ENCODE assay signal across 21 mouse cellular contexts in the genomic region with DNA sequence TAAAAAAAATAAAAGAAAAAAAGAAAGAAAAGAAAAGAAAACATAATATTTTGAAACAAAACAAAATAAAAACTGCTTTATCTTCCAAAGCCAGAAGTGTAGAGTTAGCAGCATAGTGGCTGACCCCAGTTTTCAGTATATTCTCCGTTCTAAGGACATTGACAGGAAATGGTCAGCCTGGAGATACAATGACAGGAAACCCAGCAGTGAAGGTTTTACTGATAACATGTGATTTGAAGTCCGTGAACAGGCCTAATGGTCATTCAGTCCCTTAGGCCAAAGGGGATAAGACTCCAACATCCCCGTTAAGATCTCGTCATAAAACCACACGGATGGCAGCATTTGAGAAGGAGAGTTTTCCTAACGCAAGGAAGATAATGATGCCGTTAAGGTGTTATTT.
DNase-seq lines count a peak whose midpoint lies in the region; ATAC-seq lines count a peak whose summit lies in the region.
"Had no signal": no experiment of that assay in that cellular context is flagged by ENCODE, and none has a peak within 500 bp of the region (broad histone marks: within the 10 kb centered on the region; RNA-seq: fewer than 3 reads in every experiment).

No protein-coding gene starts in this region.

- H3K4me3 ChIP-seq in heart, embryonic 11.5 days (ENCODE audit: low read depth, low read length) = no peak overlapping the region
- H3K4me3 ChIP-seq in kidney, embryonic 15.5 days (replicated peaks) = no peak overlapping the region
- H3K4me3 ChIP-seq in heart, embryonic 16.5 days (ENCODE audit: low read length) = no peak overlapping the region
- H3K4me3 ChIP-seq: embryonic facial prominence, embryonic 15.5 days; forebrain, embryonic 15.5 days; midbrain, embryonic 10.5 days; myocyte; neural tube, embryonic 13.5 days had no signal

- WGBS in heart, embryonic 11.5 days (ENCODE audit: insufficient replicate concordance) = 40% methylated on average over 7 of the region's 7 CpGs
- 31% methylated on average over 7 of the region's 7 CpGs for WGBS in kidney, embryonic 15.5 days
- WGBS in heart, embryonic 16.5 days = 49% methylated on average over 7 of the region's 7 CpGs

- peak; percentile 19 for DNase-seq in heart, adult 8-10 months (ENCODE audit: low spot score)
- peak; percentile 12 for DNase-seq in kidney, postnatal 14 days
- peak; percentile 10 for DNase-seq in lung, postnatal 25 days (ENCODE audit: low spot score)
- no peak for DNase-seq in lung, postnatal 14 days
- no peak for DNase-seq in cerebellum, postnatal 4 days (ENCODE audit: low spot score in 2 of 2)
- DNase-seq: adrenal gland, postnatal 14 days; layer of hippocampus, postnatal 36 days; thymus, postnatal 14 days had no signal

- no peaks in the 10 kb centered on the region for H3K36me3 ChIP-seq in heart, embryonic 11.5 days (ENCODE audit: control insufficient read depth, insufficient read depth, low read length)
- no peaks in the 10 kb centered on the region for H3K36me3 ChIP-seq in kidney, embryonic 15.5 days
- H3K36me3 ChIP-seq in heart, embryonic 16.5 days (ENCODE audit: control insufficient read depth, insufficient read depth) = no peaks in the 10 kb centered on the region
- H3K36me3 ChIP-seq: embryonic facial prominence, embryonic 15.5 days; forebrain, embryonic 15.5 days; midbrain, embryonic 10.5 days; neural tube, embryonic 13.5 days had no signal

- no peak overlapping the region for H3K4me2 ChIP-seq in heart, embryonic 11.5 days
- H3K4me2 ChIP-seq in kidney, embryonic 15.5 days = no peak overlapping the region
- H3K4me2 ChIP-seq in heart, embryonic 16.5 days (ENCODE audit: low read depth, low read length) = no peak overlapping the region
- H3K4me2 ChIP-seq: embryonic facial prominence, embryonic 15.5 days; forebrain, embryonic 15.5 days; neural tube, embryonic 13.5 days had no signal

- H3K27me3 ChIP-seq in heart, embryonic 11.5 days (ENCODE audit: control insufficient read depth, insufficient read depth, low read length) = no peaks in the 10 kb centered on the region
- no peaks in the 10 kb centered on the region for H3K27me3 ChIP-seq in kidney, embryonic 15.5 days
- H3K27me3 ChIP-seq in heart, embryonic 16.5 days (ENCODE audit: control insufficient read depth, insufficient read depth, low read length) = no peaks in the 10 kb centered on the region
- H3K27me3 ChIP-seq: embryonic facial prominence, embryonic 15.5 days; forebrain, embryonic 15.5 days; neural tube, embryonic 13.5 days had no signal

- no peak overlapping the region for H3K9ac ChIP-seq in heart, embryonic 11.5 days (ENCODE audit: low read depth, low read length)
- no peak overlapping the region for H3K9ac ChIP-seq in kidney, embryonic 15.5 days
- H3K9ac ChIP-seq in heart, embryonic 16.5 days (ENCODE audit: low read length) = no peak overlapping the region
- H3K9ac ChIP-seq: embryonic facial prominence, embryonic 15.5 days; forebrain, embryonic 15.5 days; liver, embryonic 14.5 days; neural tube, embryonic 13.5 days had no signal

- no peak overlapping the region for H3K27ac ChIP-seq in heart, embryonic 11.5 days (ENCODE audit: low read depth, low read length)
- H3K27ac ChIP-seq in kidney, embryonic 15.5 days = no peak overlapping the region
- no peak overlapping the region for H3K27ac ChIP-seq in heart, embryonic 16.5 days (ENCODE audit: low read length)
- H3K27ac ChIP-seq: embryonic facial prominence, embryonic 15.5 days; forebrain, embryonic 15.5 days; hindbrain, postnatal 0 days; liver, embryonic 14.5 days; midbrain, embryonic 10.5 days; neural tube, embryonic 13.5 days had no signal

- H3K4me1 ChIP-seq in heart, embryonic 11.5 days (ENCODE audit: control insufficient read depth, insufficient read depth, low read length) = no peaks in the 10 kb centered on the region
- H3K4me1 ChIP-seq in kidney, embryonic 15.5 days = no peaks in the 10 kb centered on the region
- H3K4me1 ChIP-seq in heart, embryonic 16.5 days (ENCODE audit: control insufficient read depth, insufficient read depth, low read length) = no peaks in the 10 kb centered on the region
- H3K4me1 ChIP-seq: embryonic facial prominence, embryonic 15.5 days; forebrain, embryonic 15.5 days; midbrain, embryonic 10.5 days; neural tube, embryonic 13.5 days had no signal

- H3K9me3 ChIP-seq in heart, embryonic 11.5 days (replicated peaks; ENCODE audit: control insufficient read depth, low read length) = no peaks in the 10 kb centered on the region
- no peaks in the 10 kb centered on the region for H3K9me3 ChIP-seq in kidney, embryonic 15.5 days (replicated peaks)
- no peaks in the 10 kb centered on the region for H3K9me3 ChIP-seq in heart, embryonic 16.5 days (replicated peaks; ENCODE audit: control insufficient read depth, low read length)
- H3K9me3 ChIP-seq: embryonic facial prominence, embryonic 15.5 days; forebrain, embryonic 15.5 days; midbrain, embryonic 10.5 days; neural tube, embryonic 13.5 days had no signal

- no peak for ATAC-seq in heart, embryonic 11.5 days (replicated peaks; ENCODE audit: insufficient number of reproducible peaks, low FRiP score, low TSS enrichment)
- ATAC-seq in kidney, embryonic 15.5 days (replicated peaks; ENCODE audit: low FRiP score) = no peak
- 0 out of 2 replicates have a peak, but pooled peaks have one; percentile 45 for ATAC-seq in heart, embryonic 16.5 days (replicated peaks; ENCODE audit: extremely low read depth, insufficient read depth, low FRiP score)
- ATAC-seq: activated CD4-positive, CD25-positive, alpha-beta regulatory T cell, adult 4 months; forebrain, embryonic 15.5 days; hindbrain, postnatal 0 days; intestine, embryonic 16.5 days; midbrain, embryonic 16.5 days had no signal

Comparison
In these comparisons a context has a peak if more than half of its experiments do, and no peak if none do; other contexts are left out.
1. DNase-seq: peak in heart, adult 8-10 months (single experiment), kidney, postnatal 14 days (single experiment) and lung, postnatal 25 days (single experiment); none in lung, postnatal 14 days (single experiment) and cerebellum, postnatal 4 days (0 of 2).